Mouse (Mus musculus) kidney, embryonic 14.5 days (tissue): ENCODE results near the gene Pth2. TPM values are rescaled to one million over a fixed set of nuclear protein-coding genes. Genes with fewer than 3 reads are reported as not detected.

Experiments
- ATAC-seq: fragments of 200-750 bp; cut with Nextera tagmentation; 2 replicates; pipeline ENCODE4 v1.8.0; 2017; ENCODE audit warnings: moderate number of reproducible peaks, mild to moderate bottlenecking, moderate TSS enrichment, moderate library complexity; ENCODE audit not compliant: low FRiP score, low TSS enrichment
- H3K27ac ChIP-seq: fragments of 300-500 bp; sonication (generic); 2 replicates; pipeline ENCODE4 v1.5.1; 2014; ENCODE audit warnings: low read depth, mild to moderate bottlenecking, low read length, moderate library complexity, mixed read lengths
- H3K27me3 ChIP-seq: fragments of 300-500 bp; sonication (generic); 2 replicates; pipeline ENCODE4 v1.6.1; 2014; ENCODE audit warnings: mild to moderate bottlenecking, low read length; ENCODE audit not compliant: control insufficient read depth, insufficient read depth
- H3K36me3 ChIP-seq: fragments of 300-500 bp; sonication (generic); 2 replicates; pipeline ENCODE4 v1.6.1; 2014; ENCODE audit warnings: low read length, mixed read lengths; ENCODE audit not compliant: control insufficient read depth, insufficient read depth
- H3K4me1 ChIP-seq: fragments of 300-500 bp; sonication (generic); 2 replicates; pipeline ENCODE4 v1.6.1; 2014; ENCODE audit warnings: low read length, mixed read lengths; ENCODE audit not compliant: control insufficient read depth, insufficient read depth
- H3K4me2 ChIP-seq: fragments of 300-500 bp; sonication (generic); replicated peaks from 2 replicates; pipeline ENCODE4 v1.6.1; 2014; ENCODE audit warnings: low read depth, mild to moderate bottlenecking, low read length
- H3K4me3 ChIP-seq: fragments of 300-500 bp; sonication (generic); 2 replicates; pipeline ENCODE4 v1.5.1; 2014; ENCODE audit warnings: mild to moderate bottlenecking, low read length
- H3K9ac ChIP-seq: fragments of 300-500 bp; sonication (generic); 2 replicates; pipeline ENCODE4 v1.6.1; 2014; ENCODE audit warnings: low read depth, mild to moderate bottlenecking, low read length, moderate library complexity
- H3K9me3 ChIP-seq: fragments of 300-500 bp; sonication (generic); 2 replicates; pipeline ENCODE4 v1.6.1; 2016; ENCODE audit warnings: low read length; ENCODE audit not compliant: control insufficient read depth
- WGBS: fragments of 180-500 bp; shearing (Covaris S2); extraction: QIAGEN DNeasy Blood & Tissue Kit; methylation state at CpG from one replicate; pipeline ENCODE4 v1.1.7; 2014; 5-methylcytosine and 5-hydroxymethylcytosine counted together
- polyA plus RNA-seq: library from polyadenylated mRNA; unstranded; fragments of >200 nt; fragmentation: Nextera tagmentation; extraction: Ambion mirVana; gene quantifications from 2 replicates; pipeline ENCODE4 v1.2.1, GENCODE M21; 2014

Pth2 gene
- polyA plus RNA-seq, 1 experiment from 2014 or later: not detected

- H3K4me3 ChIP-seq: no peak overlapping the region
- no peak overlapping the region for H3K9ac ChIP-seq
- no peak overlapping the region for H3K4me2 ChIP-seq
- H3K9me3 ChIP-seq: no peaks in the 10 kb centered on the region
- no peak overlapping the region for H3K27ac ChIP-seq
- ATAC-seq: no peak
- peaks cover 10% of the 10 kb centered on the region for H3K27me3 ChIP-seq
- no peaks in the 10 kb centered on the region for H3K36me3 ChIP-seq
- H3K4me1 ChIP-seq: peaks cover 10% of the 10 kb centered on the region
- WGBS: 77% methylated on average over 17 of the region's 17 CpGs
Observed at GRCm38 (mm10) chr7:45193871-45194785, 13.3 kb downstream of the Pth2 start.

DNA sequence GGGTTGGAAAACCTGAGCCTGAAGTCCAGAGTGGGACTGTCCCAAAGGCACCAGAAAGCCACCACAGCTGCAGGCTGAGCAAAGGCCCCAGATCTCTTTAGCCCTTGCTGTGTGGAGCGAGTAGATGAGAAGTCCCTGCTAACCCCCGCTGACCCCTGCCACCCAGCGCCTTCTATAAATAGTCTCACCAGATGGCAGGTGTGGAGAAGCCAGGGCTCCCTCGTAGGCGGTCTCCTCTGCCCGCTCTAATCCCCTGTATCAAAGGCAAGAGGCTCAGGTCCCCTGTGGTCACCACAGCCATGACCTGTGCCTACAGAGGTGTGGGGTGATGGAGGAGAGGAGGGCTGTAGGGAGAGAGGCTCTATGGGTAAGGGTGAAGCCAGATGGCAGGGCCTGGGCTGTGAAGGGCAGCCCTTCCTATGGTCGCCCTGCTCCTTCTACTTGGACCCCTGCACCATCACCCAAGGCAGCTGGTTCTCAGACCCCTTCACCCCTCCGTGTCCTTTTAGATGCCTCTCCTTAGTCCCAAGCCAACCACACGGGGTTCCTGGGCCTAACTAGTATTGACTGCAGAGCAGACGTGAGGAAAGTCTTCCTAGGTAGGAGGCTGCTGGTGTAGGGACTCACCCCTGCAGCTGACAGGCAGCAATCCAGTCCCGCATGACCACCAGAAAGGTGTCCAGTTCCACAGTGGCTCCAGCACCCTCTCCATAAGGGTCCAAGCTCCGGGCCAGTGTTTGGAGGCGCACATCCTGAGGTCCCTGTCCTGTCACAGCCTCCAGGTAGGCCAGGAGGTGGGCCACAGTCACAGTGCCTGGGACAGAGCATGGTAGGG, 14.8 kb downstream of the Pth2 start:
- Histone ChIP-seq H3K27ac (no peak overlapping the region), H3K4me1 (peaks cover 10% of the 10 kb centered on the region)

GRCm38 (mm10) chr7:45196176-45196535, 15.4 kb downstream of the Pth2 start:
- no peak for ATAC-seq
- Histone ChIP-seq H3K27me3 (no peaks in the 10 kb centered on the region), H3K9me3 (no peaks in the 10 kb centered on the region), H3K4me2 (no peak overlapping the region), H3K4me3 (no peak overlapping the region), H3K9ac (no peak overlapping the region), H3K36me3 (no peaks in the 10 kb centered on the region), H3K4me1 (peaks cover 10% of the 10 kb centered on the region), H3K27ac (no peak overlapping the region)
- 89% methylated on average over 4 of the region's 4 CpGs for WGBS

More for the DNA sequence above, 14.8 kb downstream of the Pth2 start:
- H3K27me3 ChIP-seq: no peaks in the 10 kb centered on the region
- no peak overlapping the region for H3K9ac ChIP-seq
- no peak for ATAC-seq
- 61% methylated on average over 13 of the region's 13 CpGs for WGBS
- H3K4me3 ChIP-seq: no peak overlapping the region
- no peaks in the 10 kb centered on the region for H3K9me3 ChIP-seq
- no peaks in the 10 kb centered on the region for H3K36me3 ChIP-seq
- H3K4me2 ChIP-seq: no peak overlapping the region

GRCm38 (mm10) chr7:45196994-45197393, 16.2 kb downstream of the Pth2 start:
- no peak overlapping the region for H3K4me2 ChIP-seq
- no peaks in the 10 kb centered on the region for H3K9me3 ChIP-seq
- no peak overlapping the region for H3K27ac ChIP-seq
- no peak overlapping the region for H3K9ac ChIP-seq
- no peak for ATAC-seq
- no peak overlapping the region for H3K4me3 ChIP-seq
- 72% methylated on average over 5 of the region's 5 CpGs for WGBS
- no peaks in the 10 kb centered on the region for H3K27me3 ChIP-seq
- H3K4me1 ChIP-seq: peaks cover 3% of the 10 kb centered on the region
- no peaks in the 10 kb centered on the region for H3K36me3 ChIP-seq

DNA sequence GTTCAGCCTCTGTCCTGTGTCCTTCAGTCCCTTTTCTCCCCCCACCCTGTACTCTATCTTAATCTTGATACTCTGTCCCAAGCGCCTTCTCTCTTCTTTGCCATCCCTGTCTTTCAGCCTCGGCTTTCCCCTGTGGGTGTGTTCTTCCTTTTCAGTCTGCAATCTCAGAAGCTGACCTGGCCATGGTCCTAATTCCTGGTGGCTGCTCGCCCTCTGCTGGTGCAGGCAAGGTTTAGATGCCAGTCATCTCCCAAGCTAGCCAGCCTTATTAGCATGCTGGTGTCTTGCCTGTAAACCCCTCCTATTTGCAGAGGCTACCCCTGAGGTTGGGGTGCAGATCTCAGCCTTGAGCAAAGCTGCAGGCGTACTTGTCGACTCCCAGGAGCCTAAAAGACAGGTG, 17.6 kb downstream of the Pth2 start:
- H3K9ac ChIP-seq: no peak overlapping the region
- H3K4me1 ChIP-seq: no peaks in the 10 kb centered on the region
- no peak overlapping the region for H3K4me3 ChIP-seq
- no peaks in the 10 kb centered on the region for H3K27me3 ChIP-seq
- WGBS: 14% methylated on average over 5 of the region's 5 CpGs
- H3K9me3 ChIP-seq: no peaks in the 10 kb centered on the region
- no peak overlapping the region for H3K4me2 ChIP-seq
- ATAC-seq: 0 out of 2 replicates have a peak, but pooled peaks have one; percentile 48
- H3K27ac ChIP-seq: no peak overlapping the region
- no peaks in the 10 kb centered on the region for H3K36me3 ChIP-seq

DNA sequence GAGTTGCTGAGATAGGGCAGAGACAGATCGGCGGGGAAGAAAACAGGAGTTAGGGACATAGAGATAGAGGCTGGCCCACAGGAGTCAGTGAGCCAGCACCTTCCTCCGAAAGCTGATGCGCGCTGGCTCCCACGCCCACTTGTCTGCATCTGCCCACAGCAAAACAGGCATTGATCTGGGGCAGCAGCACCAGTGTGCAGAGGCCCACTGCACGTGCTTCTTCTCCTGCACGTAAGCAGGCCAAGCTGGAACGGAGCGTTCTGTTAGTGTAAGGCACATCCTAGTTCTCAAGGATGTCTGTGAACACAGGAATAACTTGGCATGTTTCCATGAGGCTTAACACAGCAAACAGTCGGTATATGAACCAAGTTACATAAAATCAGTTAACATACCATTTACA, 18.2 kb downstream of the Pth2 start:
- no peaks in the 10 kb centered on the region for H3K27me3 ChIP-seq
- no peak overlapping the region for H3K4me3 ChIP-seq
- no peaks in the 10 kb centered on the region for H3K4me1 ChIP-seq
- WGBS: 83% methylated on average over 11 of the region's 11 CpGs
- H3K27ac ChIP-seq: no peak overlapping the region
- H3K36me3 ChIP-seq: no peaks in the 10 kb centered on the region
- no peak overlapping the region for H3K9ac ChIP-seq
- no peak for ATAC-seq
- no peaks in the 10 kb centered on the region for H3K9me3 ChIP-seq
- H3K4me2 ChIP-seq: no peak overlapping the region

- Histone ChIP-seq H3K27ac (no peak overlapping the region), H3K4me1 (no peaks in the 10 kb centered on the region), H3K9me3 (no peaks in the 10 kb centered on the region), H3K27me3 (no peaks in the 10 kb centered on the region), H3K4me3 (no peak overlapping the region), H3K4me2 (no peak overlapping the region), H3K9ac (no peak overlapping the region), H3K36me3 (no peaks in the 10 kb centered on the region)
- ATAC-seq: no peak
- 63% methylated on average over 10 of the region's 10 CpGs for WGBS
Observed at GRCm38 (mm10) chr7:45202654-45203053, 21.9 kb downstream of the Pth2 start.

GRCm38 (mm10) chr7:45204380-45205143, 23.8 kb downstream of the Pth2 start, which contains the start of gene Ccdc155:
Ccdc155 (minus strand) TSS chr7:45204892.
- H3K9me3 ChIP-seq: no peaks in the 10 kb centered on the region
- H3K27me3 ChIP-seq: no peaks in the 10 kb centered on the region
- peak within 1 kb of the TSS; percentile 41 for H3K4me3 ChIP-seq
- WGBS: 9% methylated on average over 43 of the region's 44 CpGs
- H3K4me1 ChIP-seq: no peaks in the 10 kb centered on the region
- H3K27ac ChIP-seq: no peak within 1 kb of the TSS
- ATAC-seq: peak; percentile 96
- H3K9ac ChIP-seq: peak within 1 kb of the TSS; percentile 45; the same call in 1 of the 2 replicates
- no peaks in the 10 kb centered on the region for H3K36me3 ChIP-seq
- H3K4me2 ChIP-seq: peak within 1 kb of the TSS; percentile 46
